ENCODE assay signal across 8 mouse cellular contexts in the genomic region with DNA sequence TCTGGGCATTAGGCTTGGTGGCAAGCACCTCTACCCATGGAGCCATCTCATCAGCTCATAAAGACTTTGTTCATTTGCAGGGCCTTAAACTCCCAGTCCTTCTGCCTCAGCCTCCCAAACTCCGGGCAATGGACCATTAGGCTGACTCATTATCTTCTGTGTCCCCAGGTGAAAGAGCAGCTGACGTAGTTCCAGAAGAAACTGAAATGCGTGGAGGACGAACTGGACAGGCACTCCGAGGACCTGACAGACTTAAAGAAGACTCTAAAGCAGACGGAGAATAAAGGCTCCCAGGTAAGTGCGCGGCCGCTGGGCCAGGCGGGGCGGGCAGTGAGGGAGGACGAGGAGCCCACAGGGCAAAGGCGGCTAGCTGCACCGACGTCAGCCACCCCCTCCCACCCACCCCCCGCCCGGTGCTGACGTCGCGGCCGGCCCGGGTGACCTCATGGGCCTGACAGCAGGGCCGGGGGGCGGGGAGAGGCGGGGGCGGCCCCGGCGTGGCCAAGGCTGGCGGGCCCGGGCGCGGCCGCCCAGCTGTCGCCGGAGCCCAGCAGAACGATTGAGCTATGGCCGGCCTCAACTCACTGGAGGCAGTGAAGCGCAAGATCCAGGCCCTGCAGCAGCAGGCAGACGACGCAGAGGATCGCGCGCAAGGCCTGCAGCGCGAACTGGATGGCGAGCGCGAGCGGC. TPM values are rescaled to one million over a fixed set of nuclear protein-coding genes. Genes with fewer than 3 reads are reported as not detected.
DNase-seq lines count a peak whose midpoint lies in the region; ATAC-seq lines count a peak whose summit lies in the region.

A gene (plus strand): TSS at position 220 of the 690 bp plus-strand sequence.

- peak within 1 kb of the TSS; percentile 64 for H3K4me3 ChIP-seq in hindbrain, embryonic 16.5 days (ENCODE audit: low read length)
- H3K4me3 ChIP-seq in macrophage (ENCODE audit: inconsistent target): peak within 1 kb of the TSS; percentile 97

- H3K9ac ChIP-seq in hindbrain, embryonic 16.5 days (ENCODE audit: low read depth, low read length): peak within 1 kb of the TSS; percentile 89

- 0 out of 2 replicates have a peak, but pooled peaks cover 4% of the 10 kb centered on the region for H3K36me3 ChIP-seq in hindbrain, embryonic 16.5 days (ENCODE audit: control insufficient read depth, insufficient read depth, low read length)
- peaks cover 18% of the 10 kb centered on the region for H3K36me3 ChIP-seq in macrophage (ENCODE audit: inconsistent target)

- H3K4me1 ChIP-seq in hindbrain, embryonic 16.5 days (ENCODE audit: control insufficient read depth, insufficient read depth, low read depth, low read length): peaks cover 9% of the 10 kb centered on the region

- under 1% methylated on average over 29 of the region's 49 CpGs for WGBS in hindbrain, embryonic 16.5 days
- 11% methylated on average over 44 of the region's 49 CpGs for WGBS in macrophage (ENCODE audit: missing documents)

- H3K4me2 ChIP-seq in hindbrain, embryonic 16.5 days (ENCODE audit: low read length): peak within 1 kb of the TSS; percentile 96

- no peaks in the 10 kb centered on the region for H3K27me3 ChIP-seq in hindbrain, embryonic 16.5 days (replicated peaks; ENCODE audit: control insufficient read depth, insufficient read depth, low read length)

- H3K9me3 ChIP-seq in hindbrain, embryonic 16.5 days (ENCODE audit: control insufficient read depth, low read length): no peaks in the 10 kb centered on the region

- ATAC-seq in hindbrain, embryonic 16.5 days: peak; percentile 80

- peak; percentile 70 for DNase-seq in T-cell, adult 2 months (ENCODE audit: low spot score)
- peak; percentile 73 to 82 for DNase-seq in cerebellum, postnatal 25 days
- DNase-seq in gastrocnemius, postnatal 10 days: peak; percentile 69
- peak in 1 of 2 experiments; percentile 20 for DNase-seq in left cerebral cortex, adult 8-10 months (ENCODE audit: low spot score in 2 of 2)
- DNase-seq in retina, postnatal 1 day: peak; percentile 89
- peak; percentile 66 for DNase-seq in urinary bladder, adult 2 months (ENCODE audit: low spot score)

- peak within 1 kb of the TSS; percentile 87 for H3K27ac ChIP-seq in hindbrain, embryonic 16.5 days (ENCODE audit: low read depth, low read length)
- peak within 1 kb of the TSS; percentile 99 for H3K27ac ChIP-seq in macrophage

- peaks cover 44% of the 10 kb centered on the region for H3K79me2 ChIP-seq in macrophage (ENCODE audit: inconsistent target)

RNA-seq across cellular contexts. Expression of the gene that starts here (rescaled TPM):
- total RNA-seq in gastrocnemius, postnatal 10 days (2021): 100 to 1,000 TPM; 115 to 142 TPM
- polyA plus RNA-seq in hindbrain, embryonic 16.5 days (2015; fragmentation: Nextera tagmentation; extraction: Ambion mirVana): 174 and 197 TPM in 2 replicates
- 10 to 100 TPM; 24.2 to 31.4 (median 26.1) TPM for total RNA-seq in left cerebral cortex, adult 8-10 months (2022)
- 100 to 1,000 TPM in 11 of 26 experiments, 10 to 100 TPM in 15; 26.6 to 355 (median 78.7) TPM for total RNA-seq in macrophage (2018; cell fraction: chromatin; rRNA removed)
- 100 to 1,000 TPM in 25 of 26 experiments, 10 to 100 TPM in 1; 96.9 to 415 (median 181) TPM for total RNA-seq in macrophage (2018; cell fraction: cytosol; rRNA removed)
- 100 to 1,000 TPM in 15 of 26 experiments, 10 to 100 TPM in 11; 63.2 to 384 (median 112) TPM for total RNA-seq in macrophage (2018; cell fraction: nucleus; rRNA removed)
- polyA plus RNA-seq in macrophage (2018): 152 to 252 TPM (median 227 TPM) in 3 replicates
- 200 and 234 TPM in 2 replicates for polyA plus RNA-seq in urinary bladder, adult 2 months (2012; rRNA removed)
